Mouse (Mus musculus) forebrain, embryonic 14.5 days (tissue): ENCODE results near the gene Ncoa3. TPM values are rescaled to one million over a fixed set of nuclear protein-coding genes. Genes with fewer than 3 reads are reported as not detected.

Experiments used
- ATAC-seq: fragments of 200-750 bp; cut with Nextera tagmentation; 2 replicates; pipeline ENCODE4 v1.8.0; 2017; ENCODE audit warnings: mild to moderate bottlenecking, moderate library complexity
- DNase-seq: peaks from one replicate; pipeline ENCODE4 v3.0.0-alpha.2; 2015; ENCODE audit warnings: low spot score
- H3K27ac ChIP-seq: fragments of 300-500 bp; sonication (generic); 2 replicates; pipeline ENCODE4 v1.5.1; 2014; ENCODE audit warnings: low read depth, mild to moderate bottlenecking, control low read depth, low read length, moderate library complexity
- H3K27me3 ChIP-seq: fragments of 300-500 bp; sonication (generic); replicated peaks from 2 replicates; pipeline ENCODE4 v1.6.1; 2014; ENCODE audit warnings: low read length, control low read depth, mixed read lengths; ENCODE audit not compliant: control insufficient read depth, insufficient read depth
- H3K36me3 ChIP-seq: fragments of 300-500 bp; sonication (generic); 2 replicates; pipeline ENCODE4 v1.6.1; 2014; ENCODE audit warnings: low read length, control low read depth; ENCODE audit not compliant: control insufficient read depth, insufficient read depth
- H3K4me1 ChIP-seq: fragments of 300-500 bp; sonication (generic); 2 replicates; pipeline ENCODE4 v1.6.1; 2014; ENCODE audit warnings: antibody characterized with exemption, low read length, control low read depth; ENCODE audit not compliant: control insufficient read depth, insufficient read depth
- H3K4me2 ChIP-seq: fragments of 300-500 bp; sonication (generic); 2 replicates; pipeline ENCODE4 v1.6.1; 2014; ENCODE audit warnings: mild to moderate bottlenecking, control low read depth, low read length
- H3K4me3 ChIP-seq: fragments of 300-500 bp; sonication (generic); 2 replicates; pipeline ENCODE4 v1.5.1; 2014; ENCODE audit warnings: low read depth, low read length, control low read depth
- H3K9ac ChIP-seq: fragments of 300-500 bp; sonication (generic); 2 replicates; pipeline ENCODE4 v1.6.1; 2014; ENCODE audit warnings: mild to moderate bottlenecking, low read length, control low read depth, moderate library complexity
- H3K9me3 ChIP-seq: fragments of 300-500 bp; sonication (generic); replicated peaks from 2 replicates; pipeline ENCODE4 v1.6.1; 2016; ENCODE audit warnings: low read length, control low read depth, mixed read lengths; ENCODE audit not compliant: control insufficient read depth
- WGBS: fragments of 180-500 bp; shearing (Covaris S2); extraction: QIAGEN DNeasy Blood & Tissue Kit; methylation state at CpG from one replicate; pipeline ENCODE4 v1.1.7; 2014; 5-methylcytosine and 5-hydroxymethylcytosine counted together
- polyA plus RNA-seq: library from polyadenylated mRNA; unstranded; fragments of >200 nt; fragmentation: Nextera tagmentation; extraction: Ambion mirVana; gene quantifications from 2 replicates; pipeline ENCODE4 v1.2.1, GENCODE M21; 2014

Gene Ncoa3
- polyA plus RNA-seq, 1 experiment from 2014 or later, result 9.3 TPM

DNA sequence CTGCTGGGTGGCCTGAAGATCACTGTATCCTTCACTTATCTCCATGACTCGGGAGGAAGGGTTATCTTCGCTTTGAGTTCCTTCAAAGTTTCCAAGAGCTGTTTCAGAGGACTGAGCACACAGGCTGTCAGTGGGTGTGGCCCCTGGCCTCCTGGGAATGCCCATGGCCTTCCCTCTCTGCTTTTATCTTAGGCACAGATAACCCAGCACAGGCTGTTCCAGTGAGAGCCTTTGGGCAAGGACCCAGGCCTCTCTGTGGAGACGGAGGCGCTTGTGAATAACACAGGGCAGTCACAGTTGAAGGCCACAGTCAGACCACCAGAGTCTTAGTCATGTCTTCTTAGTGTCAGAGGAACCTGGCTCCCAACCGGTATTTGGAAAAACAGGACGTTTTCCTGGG is 130.3 kb downstream of the Ncoa3 start:
- no peak overlapping the region for H3K4me3 ChIP-seq
- no peaks in the 10 kb centered on the region for H3K9me3 ChIP-seq
- H3K4me1 ChIP-seq, result no peaks in the 10 kb centered on the region
- DNase-seq, result no peak
- ATAC-seq, result no peak
- H3K4me2 ChIP-seq, result no peak overlapping the region
- H3K36me3 ChIP-seq, result no peaks in the 10 kb centered on the region
- H3K27me3 ChIP-seq, result no peaks in the 10 kb centered on the region
- no peak overlapping the region for H3K9ac ChIP-seq
- WGBS, result 92% methylated on average over 6 of the region's 6 CpGs
- no peak overlapping the region for H3K27ac ChIP-seq

Other genes with a start within 250 kb of the Ncoa3 start
- gene Zmynd8, start 93.6 kb upstream of the Ncoa3 start, polyA plus RNA-seq, result 43.3 and 58.0 TPM in 2 replicates
- 33.2 and 40.1 TPM in 2 replicates for gene Sulf2, start 163.0 kb downstream of the Ncoa3 start, polyA plus RNA-seq